Mouse (Mus musculus): ENCODE measurements around the gene Pea15a. TPM values are rescaled to one million over a fixed set of nuclear protein-coding genes. Genes with fewer than 3 reads are reported as not detected.
"Not testable (repeated sequence)": the region's sequence is repeated elsewhere in the genome, so short reads cannot be mapped to it uniquely, and the experiment has no call there.

Pea15a gene
- total RNA-seq (2021): 100 to 1,000 TPM; 351 to 392 TPM
- long read RNA-seq, transcript Pea15a-202 (4 exons, 2,435 nt): minor isoform, 7 of 762 reads
- long read RNA-seq, transcript Pea15a-203 (2 exons, 980 nt): minor isoform, 92 of 762 reads
- long read RNA-seq, transcript Pea15a-201 (4 exons, 2,501 nt): major isoform, 544 of 762 reads
- long read RNA-seq, partial matches to known transcripts: 100 of 762 reads
- long read RNA-seq, other reads (novel, unspliced or antisense): 19 of 762 reads

- peak; percentile 77 to 84 for DNase-seq (ENCODE audit: low spot score in 2 of 2)
Measured at GRCm38 (mm10) chr1:172206141-172206917, at the start of gene Pea15a. TSS of gene Pea15a (minus strand) at chr1:172206804.

- peak; percentile 44 to 52 for DNase-seq (ENCODE audit: low spot score in 2 of 2)
Measured at GRCm38 (mm10) chr1:172247679-172248078, 41.1 kb upstream of the Pea15a start.

- peak in 1 of 2 experiments; percentile 18 for DNase-seq (ENCODE audit: low spot score in 2 of 2)
Measured at GRCm38 (mm10) chr1:172247216-172247615, 40.6 kb upstream of the Pea15a start.

- not testable (repeated sequence) for DNase-seq (ENCODE audit: low spot score in 2 of 2)
Measured at GRCm38 (mm10) chr1:172244645-172245044, 38.0 kb upstream of the Pea15a start.

- peak in 1 of 2 experiments; percentile 33 for DNase-seq (ENCODE audit: low spot score in 2 of 2)
Measured at GRCm38 (mm10) chr1:172243547-172244205, 37.1 kb upstream of the Pea15a start.

- DNase-seq (ENCODE audit: low spot score in 2 of 2): peak in 1 of 2 experiments; percentile 29
Measured at GRCm38 (mm10) chr1:172242401-172242800, 35.8 kb upstream of the Pea15a start.

- DNase-seq (ENCODE audit: low spot score in 2 of 2): no peak
Measured at GRCm38 (mm10) chr1:172240945-172241708, 34.5 kb upstream of the Pea15a start.

GRCm38 (mm10) chr1:172229215-172229614 lies 22.6 kb upstream of the Pea15a start:
- DNase-seq (ENCODE audit: low spot score in 2 of 2): no peak

- DNase-seq (ENCODE audit: low spot score in 2 of 2): no peak
Measured at GRCm38 (mm10) chr1:172228209-172228608, 21.6 kb upstream of the Pea15a start.

- no peak for DNase-seq (ENCODE audit: low spot score in 2 of 2)
Measured at GRCm38 (mm10) chr1:172221297-172222063, 14.9 kb upstream of the Pea15a start.

GRCm38 (mm10) chr1:172220414-172220813 lies 13.8 kb upstream of the Pea15a start:
- peak in 1 of 2 experiments; percentile 52 for DNase-seq (ENCODE audit: low spot score in 2 of 2)

GRCm38 (mm10) chr1:172219451-172220406 lies 13.1 kb upstream of the Pea15a start, which contains the start of gene Casq1:
TSS of gene Casq1 (minus strand) at chr1:172219868.
- no peak for DNase-seq (ENCODE audit: low spot score in 2 of 2)

- no peak for DNase-seq (ENCODE audit: low spot score in 2 of 2)
Measured at GRCm38 (mm10) chr1:172218164-172218910, 11.7 kb upstream of the Pea15a start.

GRCm38 (mm10) chr1:172217148-172217547 lies 10.5 kb upstream of the Pea15a start:
- DNase-seq (ENCODE audit: low spot score in 2 of 2): peak; percentile 97

- no peak for DNase-seq (ENCODE audit: low spot score in 2 of 2)
Measured at GRCm38 (mm10) chr1:172214748-172215147, 8.1 kb upstream of the Pea15a start.

GRCm38 (mm10) chr1:172213771-172214170 lies 7.2 kb upstream of the Pea15a start:
- no peak for DNase-seq (ENCODE audit: low spot score in 2 of 2)

GRCm38 (mm10) chr1:172212776-172213175 lies 6.2 kb upstream of the Pea15a start:
- DNase-seq (ENCODE audit: low spot score in 2 of 2): no peak

GRCm38 (mm10) chr1:172207111-172207584 lies 544 bp upstream of the Pea15a start:
- peak in 1 of 2 experiments; percentile 57 for DNase-seq (ENCODE audit: low spot score in 2 of 2)

Measured in layer of hippocampus, postnatal 10 days (tissue).